Mouse (Mus musculus) embryo, embryonic 11.5 days (tissue): ENCODE measurements around the gene Hip1r.

Experiments used
- DNase-seq: peaks from one replicate; pipeline ENCODE4 v3.0.0-alpha.2; 2012; ENCODE audit warnings: low read depth, low spot score

Gene Hip1r

GRCm38 (mm10) chr5:123996695-123997094 lies 23.3 kb downstream of the Hip1r start:
- no peak for DNase-seq

DNA sequence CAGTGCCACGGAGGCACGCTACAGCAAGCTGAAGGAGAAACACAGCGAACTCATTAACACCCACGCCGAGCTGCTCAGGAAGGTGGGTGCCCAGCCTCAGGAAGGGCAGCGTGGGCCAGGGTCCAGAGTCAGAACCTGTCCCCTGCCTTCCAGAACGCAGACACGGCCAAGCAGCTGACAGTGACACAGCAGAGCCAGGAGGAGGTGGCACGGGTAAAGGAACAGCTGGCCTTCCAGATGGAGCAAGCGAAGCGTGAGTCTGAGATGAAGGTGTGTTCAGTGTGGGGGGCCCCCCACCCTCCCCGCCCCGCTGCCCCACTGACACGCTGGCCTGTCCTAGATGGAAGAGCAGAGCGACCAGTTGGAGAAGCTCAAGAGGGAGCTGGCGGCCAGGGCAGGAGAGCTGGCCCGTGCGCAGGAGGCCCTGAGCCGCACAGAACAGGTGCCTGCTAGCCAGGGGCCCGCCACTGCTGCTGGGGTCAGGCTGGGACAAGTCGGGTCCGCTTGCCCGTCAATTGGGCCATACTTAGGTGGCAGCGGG lies 23.9 kb downstream of the Hip1r start:
- no peak for DNase-seq

DNA sequence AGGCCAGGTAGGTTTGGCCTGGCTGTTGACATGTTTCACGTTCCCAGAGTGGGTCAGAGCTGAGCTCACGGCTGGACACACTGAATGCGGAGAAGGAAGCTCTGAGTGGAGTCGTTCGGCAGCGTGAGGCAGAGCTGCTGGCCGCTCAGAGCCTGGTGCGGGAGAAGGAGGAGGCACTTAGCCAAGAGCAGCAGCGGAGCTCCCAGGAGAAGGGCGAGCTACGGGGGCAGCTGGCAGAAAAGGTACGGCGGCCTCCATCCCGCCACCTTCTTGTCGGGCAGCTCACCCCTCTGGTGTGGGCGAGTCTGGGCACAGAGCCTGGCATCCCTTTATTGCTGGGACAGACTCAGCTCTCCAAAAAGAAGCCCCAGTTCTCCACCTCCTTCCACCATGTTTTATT lies 24.4 kb downstream of the Hip1r start:
- DNase-seq = no peak

- DNase-seq = no peak
Observed at GRCm38 (mm10) chr5:123998370-123998769, 24.9 kb downstream of the Hip1r start.

- DNase-seq = peak; percentile 78
Observed at GRCm38 (mm10) chr5:124000824-124001223, 27.4 kb downstream of the Hip1r start.

DNA sequence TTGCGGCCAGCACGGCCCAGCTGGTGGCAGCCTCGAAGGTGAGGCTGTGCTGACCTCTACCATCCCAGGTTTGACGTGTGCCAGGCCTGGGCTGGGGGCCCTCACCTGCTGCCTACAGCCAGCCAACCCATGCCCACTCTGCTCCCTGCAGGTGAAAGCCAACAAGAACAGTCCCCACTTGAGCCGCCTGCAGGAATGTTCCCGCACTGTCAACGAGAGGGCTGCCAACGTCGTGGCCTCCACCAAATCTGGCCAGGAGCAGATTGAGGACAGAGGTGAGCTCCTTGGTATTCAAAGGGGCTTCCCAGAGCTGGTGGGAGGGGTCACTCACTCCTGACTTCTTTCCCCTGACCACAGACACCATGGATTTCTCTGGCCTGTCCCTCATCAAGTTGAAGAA lies 27.8 kb downstream of the Hip1r start:
- no peak for DNase-seq

GRCm38 (mm10) chr5:124002876-124003275 lies 29.4 kb downstream of the Hip1r start:
- DNase-seq = no peak

DNA sequence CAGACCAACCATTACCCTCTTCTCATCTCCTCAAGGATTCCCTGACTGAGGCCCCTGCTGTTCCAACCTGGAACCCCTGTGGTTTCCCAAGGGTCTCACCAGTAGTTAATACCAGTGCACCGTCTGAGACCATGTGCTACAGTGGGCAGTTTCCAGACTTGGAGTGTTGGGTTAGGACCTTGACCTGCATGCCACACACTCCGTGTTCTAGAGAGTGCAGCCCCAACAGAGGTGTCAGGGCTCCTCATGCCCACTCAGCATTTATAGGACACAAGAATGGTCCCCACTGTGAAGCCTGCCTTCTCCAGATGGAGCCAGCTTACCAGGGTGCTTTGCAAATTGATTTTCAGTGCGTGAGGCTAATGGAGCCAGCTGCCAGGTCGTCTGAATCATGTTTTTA lies 29.9 kb downstream of the Hip1r start:
- no peak for DNase-seq

GRCm38 (mm10) chr5:124004356-124005150 lies 31.1 kb downstream of the Hip1r start:
- DNase-seq = no peak

DNA sequence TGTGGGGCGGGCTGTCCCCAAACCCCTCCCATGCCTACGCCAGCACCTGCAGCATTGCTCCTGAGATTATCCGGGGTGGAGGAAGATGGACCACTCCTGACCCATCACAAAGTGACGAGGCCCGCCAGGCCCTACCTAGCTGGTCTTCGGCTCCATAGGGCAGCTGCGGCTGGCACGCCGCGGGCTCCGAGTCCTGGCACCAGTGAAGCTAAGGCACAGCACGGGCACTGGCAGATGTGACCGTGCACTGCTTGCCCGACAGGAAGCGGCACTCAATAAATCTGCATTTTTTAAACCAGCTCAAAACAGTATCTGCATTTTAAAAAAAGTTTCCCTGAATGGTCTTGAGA lies 31.7 kb downstream of the Hip1r start:
- no peak for DNase-seq

DNA sequence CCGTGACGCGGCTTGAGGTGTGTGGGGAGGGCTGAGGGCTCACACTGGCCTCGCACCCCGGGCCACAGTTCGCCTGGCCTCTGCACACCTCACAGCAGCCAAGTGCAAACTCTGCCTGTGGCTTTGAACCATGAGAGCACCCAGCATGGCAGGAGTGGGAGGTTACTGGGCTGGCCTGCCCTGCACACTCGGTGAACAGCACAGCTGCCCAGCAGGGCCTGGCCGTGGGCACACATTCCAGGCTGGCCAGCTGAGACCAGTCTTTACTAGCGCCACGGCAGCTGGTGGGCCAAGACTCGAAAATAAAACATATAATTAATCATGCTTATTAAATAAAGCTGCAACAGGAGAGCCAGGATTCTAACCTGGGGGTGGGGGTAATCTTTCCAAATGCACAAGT lies 32.2 kb downstream of the Hip1r start:
- no peak for DNase-seq

GRCm38 (mm10) chr5:124006082-124006873 lies 32.9 kb downstream of the Hip1r start:
- DNase-seq = no peak

DNA sequence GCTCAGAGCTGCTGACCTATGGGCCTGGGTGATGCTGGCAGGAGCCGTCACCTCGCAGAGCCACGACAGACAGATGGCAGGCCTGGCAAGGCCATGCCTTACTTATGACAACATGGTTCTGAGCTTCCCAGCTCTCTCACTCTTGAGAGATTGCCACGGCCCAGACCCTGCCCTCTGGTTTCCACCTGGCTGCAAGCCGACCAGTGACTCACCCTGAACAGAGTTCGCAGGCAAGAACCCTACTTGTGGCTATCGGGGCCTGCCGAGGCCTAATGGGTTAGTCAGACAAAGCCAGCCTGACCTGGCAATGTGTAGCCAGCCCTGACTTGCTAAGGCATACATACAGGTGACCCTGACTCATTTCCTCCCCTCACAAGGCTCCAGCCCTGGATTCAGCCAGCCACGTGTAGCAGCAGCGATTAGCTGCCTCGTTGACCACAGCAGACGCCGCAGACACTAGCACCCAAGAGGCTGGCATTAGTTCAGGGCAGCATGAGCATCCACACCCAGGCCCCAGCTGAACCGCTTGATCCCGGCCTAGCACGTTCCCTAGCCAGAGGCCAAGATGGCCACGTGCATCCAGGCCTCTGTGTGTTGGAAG lies 33.6 kb downstream of the Hip1r start:
- no peak for DNase-seq

DNA sequence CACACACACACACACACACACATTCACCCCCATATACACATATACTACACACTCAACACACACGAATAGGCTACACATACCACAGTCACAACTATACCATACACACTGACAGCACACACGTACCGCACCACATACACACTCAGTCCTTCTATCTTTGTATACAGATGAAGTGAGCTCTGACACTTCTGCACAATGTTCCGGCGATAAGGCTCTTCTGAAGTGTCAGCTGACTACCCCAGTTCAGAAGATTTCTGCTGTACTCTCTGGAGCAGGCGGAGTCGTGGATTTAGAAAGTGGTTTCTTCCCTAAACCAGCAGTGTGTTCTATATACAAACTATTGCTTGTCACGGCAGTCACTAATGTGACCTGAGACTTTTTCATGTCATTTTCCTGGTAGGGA lies 36.6 kb downstream of the Hip1r start:
- DNase-seq = no peak

- no peak for DNase-seq
Observed at GRCm38 (mm10) chr5:124010910-124011655, 37.7 kb downstream of the Hip1r start.

- no peak for DNase-seq
Observed at GRCm38 (mm10) chr5:124011927-124012326, 38.5 kb downstream of the Hip1r start.

DNA sequence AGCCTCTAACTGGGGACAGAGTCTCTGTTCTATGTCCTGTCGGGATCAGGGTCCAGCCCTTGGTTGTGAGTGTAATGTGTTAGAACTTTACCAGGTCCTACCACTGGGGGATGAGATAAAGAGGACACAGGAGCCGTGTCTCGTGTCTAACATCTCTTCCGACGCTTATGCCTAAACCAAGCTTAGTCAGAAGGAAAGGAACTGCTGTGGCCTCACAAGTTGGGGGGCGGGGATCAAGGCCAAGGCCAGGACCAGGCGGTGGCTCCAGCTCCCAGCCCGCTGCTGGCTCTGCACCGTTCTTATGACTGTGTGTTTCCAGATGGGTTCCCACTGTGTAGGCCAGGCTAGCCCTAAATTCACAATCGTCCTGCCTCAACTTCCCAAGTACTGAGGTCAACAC lies 39.5 kb downstream of the Hip1r start:
- DNase-seq = no peak

GRCm38 (mm10) chr5:124013747-124014146 lies 40.3 kb downstream of the Hip1r start:
- DNase-seq = no peak

DNA sequence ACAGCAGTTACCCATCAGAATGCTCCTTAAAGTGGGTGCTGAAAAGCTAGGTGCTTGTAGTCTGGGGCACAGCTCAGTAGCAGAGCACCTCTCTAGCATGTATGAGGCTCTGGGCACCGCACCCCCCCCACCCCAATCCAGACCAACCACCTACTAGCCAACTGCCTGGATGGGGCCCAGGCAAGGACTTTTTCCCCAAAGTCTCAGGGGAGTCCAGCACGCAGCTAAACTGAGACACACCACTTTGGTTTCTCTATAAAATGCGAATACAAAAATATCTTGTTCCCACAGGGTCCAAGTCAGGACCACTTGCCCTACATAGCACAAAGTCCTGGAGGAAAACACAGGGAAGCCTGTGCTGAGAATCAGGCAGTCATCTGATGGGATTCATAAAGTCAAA lies 40.8 kb downstream of the Hip1r start:
- DNase-seq = no peak

DNA sequence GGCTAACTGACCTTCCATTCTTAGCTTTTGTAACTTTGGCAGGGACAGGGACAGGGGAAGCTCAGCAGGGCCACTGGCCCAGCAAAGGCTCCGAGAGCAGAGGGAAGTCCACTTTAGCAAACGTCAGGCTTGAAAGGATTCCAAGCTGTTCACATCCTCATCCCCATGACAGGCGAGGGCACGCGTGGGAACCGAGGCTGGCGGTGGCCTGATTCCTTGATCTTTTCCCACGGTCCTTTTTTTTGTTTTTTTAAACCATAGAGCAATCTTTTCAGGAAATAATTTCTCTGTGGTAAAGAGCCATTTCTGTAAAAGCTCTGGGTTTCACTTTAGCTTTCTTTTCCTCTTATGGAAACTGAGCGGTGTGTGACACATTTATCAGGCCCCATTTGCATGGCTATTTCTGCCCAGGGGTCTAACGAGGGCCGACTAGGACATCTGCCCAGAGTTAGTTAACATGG lies 41.4 kb downstream of the Hip1r start:
- DNase-seq = no peak

GRCm38 (mm10) chr5:124015727-124016126 lies 42.3 kb downstream of the Hip1r start:
- DNase-seq = no peak
